Mouse (Mus musculus): ENCODE data around the gene Alg9. TPM values are rescaled to one million over a fixed set of nuclear protein-coding genes. Genes with fewer than 3 reads are reported as not detected.

Alg9 gene
- polyA plus RNA-seq, 1 experiment from 2014 or later = 57.2 TPM

DNA sequence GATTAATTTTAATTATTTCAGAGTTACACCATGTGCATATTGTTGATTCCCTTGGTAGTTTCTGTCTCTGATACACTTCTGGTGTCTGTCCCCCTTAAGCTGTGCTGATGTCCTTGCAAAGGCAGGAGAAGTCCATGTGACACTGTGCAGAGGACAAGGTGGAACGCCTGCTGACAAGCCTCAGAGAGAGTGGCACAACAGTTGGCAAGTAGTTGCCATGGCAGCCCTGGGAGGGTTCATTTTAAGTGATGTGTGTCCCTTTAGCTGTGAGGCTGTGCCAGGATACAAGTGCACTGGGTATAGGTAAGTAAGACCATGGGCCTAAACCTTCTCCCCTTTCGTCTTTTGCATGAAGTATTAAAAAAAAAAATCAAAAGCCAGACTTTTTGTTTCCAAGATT, 4.8 kb upstream of the Alg9 start:
- no peak overlapping the region for H3K27ac ChIP-seq (ENCODE audit: low read length)
- H3K36me3 ChIP-seq (ENCODE audit: control insufficient read depth, insufficient read depth, low read length) = no peaks in the 10 kb centered on the region
- no peaks in the 10 kb centered on the region for H3K9me3 ChIP-seq (replicated peaks; ENCODE audit: control insufficient read depth, low read length, poor library complexity, severe bottlenecking)
- no peaks in the 10 kb centered on the region for H3K27me3 ChIP-seq (ENCODE audit: control insufficient read depth, insufficient read depth, low read depth, low read length)
- H3K9ac ChIP-seq (ENCODE audit: low read depth, low read length) = no peak overlapping the region
- no peak overlapping the region for H3K4me2 ChIP-seq (ENCODE audit: low read length)
- ATAC-seq = no peak
- peaks cover 29% of the 10 kb centered on the region for H3K4me1 ChIP-seq (ENCODE audit: control insufficient read depth, insufficient read depth, low read length)
- 78% methylated on average over 2 of the region's 2 CpGs for WGBS
- no peak overlapping the region for H3K4me3 ChIP-seq (ENCODE audit: low read depth, low read length)

DNA sequence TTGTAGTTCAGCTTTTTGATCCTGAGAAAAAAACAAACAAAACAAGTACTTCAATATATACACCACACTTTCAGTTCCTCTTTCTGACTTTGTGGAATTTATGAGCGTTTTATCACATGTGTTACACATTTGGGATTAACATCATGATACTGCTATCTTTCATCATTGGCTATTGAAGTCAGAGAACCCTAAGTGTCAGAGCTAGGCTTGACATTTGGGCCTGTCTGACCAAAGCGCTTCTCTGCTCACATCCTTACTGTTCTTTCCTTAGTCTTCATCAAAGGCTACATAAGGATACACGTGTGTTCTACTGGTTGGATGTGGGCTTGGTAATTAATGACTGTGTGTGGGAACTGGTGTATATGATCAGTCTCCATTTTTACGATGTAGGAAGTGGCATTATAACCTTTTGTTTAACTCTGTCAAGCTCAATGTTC, 775 bp upstream of the Alg9 start:
- no peak overlapping the region for H3K9ac ChIP-seq (ENCODE audit: low read depth, low read length)
- no peaks in the 10 kb centered on the region for H3K9me3 ChIP-seq (replicated peaks; ENCODE audit: control insufficient read depth, low read length, poor library complexity, severe bottlenecking)
- 0 out of 2 replicates have a peak overlapping the region, but pooled peaks have one; percentile 0 for H3K4me3 ChIP-seq (ENCODE audit: low read depth, low read length)
- 74% methylated on average over 4 of the region's 4 CpGs for WGBS
- H3K4me2 ChIP-seq (ENCODE audit: low read length) = peak overlapping the region; percentile 75
- no peaks in the 10 kb centered on the region for H3K27me3 ChIP-seq (ENCODE audit: control insufficient read depth, insufficient read depth, low read depth, low read length)
- no peak for ATAC-seq
- H3K36me3 ChIP-seq (ENCODE audit: control insufficient read depth, insufficient read depth, low read length) = no peaks in the 10 kb centered on the region
- H3K27ac ChIP-seq (ENCODE audit: low read length) = no peak overlapping the region; the same call in 1 of the 2 replicates
- peaks cover 25% of the 10 kb centered on the region for H3K4me1 ChIP-seq (ENCODE audit: control insufficient read depth, insufficient read depth, low read length)

DNA sequence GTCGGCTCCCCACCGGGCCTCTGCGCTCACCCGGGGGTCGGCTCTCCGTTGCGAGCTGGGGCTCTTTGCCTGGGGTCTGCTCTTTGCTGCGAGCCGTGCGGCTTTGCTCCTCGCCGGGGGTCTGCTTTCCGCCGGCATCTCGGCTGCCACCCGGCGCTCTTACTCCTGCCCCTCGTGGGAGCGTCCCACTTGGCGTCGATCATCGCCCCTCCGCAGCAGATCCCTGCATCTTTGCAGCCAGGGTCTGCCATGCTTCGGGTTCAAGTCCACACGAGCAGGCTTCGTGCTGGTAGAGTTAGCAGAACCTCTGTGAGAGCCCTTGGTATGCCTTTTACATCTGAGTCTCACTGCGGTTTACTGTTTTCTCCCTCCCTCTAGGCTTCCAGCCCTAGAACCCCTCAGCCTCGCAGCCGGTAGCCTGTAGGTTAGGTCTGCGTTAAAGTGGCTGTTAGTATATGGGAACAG, 875 bp downstream of the Alg9 start:
- peaks cover 19% of the 10 kb centered on the region for H3K4me1 ChIP-seq (ENCODE audit: control insufficient read depth, insufficient read depth, low read length)
- peak overlapping the region; percentile 89 for H3K9ac ChIP-seq (ENCODE audit: low read depth, low read length)
- ATAC-seq = peak; percentile 61
- H3K4me3 ChIP-seq (ENCODE audit: low read depth, low read length) = peak overlapping the region; percentile 82
- peak overlapping the region; percentile 75 for H3K4me2 ChIP-seq (ENCODE audit: low read length)
- H3K27me3 ChIP-seq (ENCODE audit: control insufficient read depth, insufficient read depth, low read depth, low read length) = no peaks in the 10 kb centered on the region
- peak overlapping the region; percentile 92 for H3K27ac ChIP-seq (ENCODE audit: low read length)
- under 1% methylated on average over 30 of the region's 30 CpGs for WGBS
- no peaks in the 10 kb centered on the region for H3K9me3 ChIP-seq (replicated peaks; ENCODE audit: control insufficient read depth, low read length, poor library complexity, severe bottlenecking)
- H3K36me3 ChIP-seq (ENCODE audit: control insufficient read depth, insufficient read depth, low read length) = peaks cover 9% of the 10 kb centered on the region; the same call in 1 of the 2 replicates

- H3K4me3 ChIP-seq (ENCODE audit: low read depth, low read length) = peak overlapping the region; percentile 82
- H3K27me3 ChIP-seq (ENCODE audit: control insufficient read depth, insufficient read depth, low read depth, low read length) = no peaks in the 10 kb centered on the region
- peaks cover 14% of the 10 kb centered on the region for H3K36me3 ChIP-seq (ENCODE audit: control insufficient read depth, insufficient read depth, low read length)
- no peak for ATAC-seq
- H3K9ac ChIP-seq (ENCODE audit: low read depth, low read length) = peak overlapping the region; percentile 89
- H3K27ac ChIP-seq (ENCODE audit: low read length) = peak overlapping the region; percentile 92
- 60% methylated on average over 11 of the region's 11 CpGs for WGBS
- H3K4me1 ChIP-seq (ENCODE audit: control insufficient read depth, insufficient read depth, low read length) = peaks cover 19% of the 10 kb centered on the region
- peak overlapping the region; percentile 75 for H3K4me2 ChIP-seq (ENCODE audit: low read length)
- H3K9me3 ChIP-seq (replicated peaks; ENCODE audit: control insufficient read depth, low read length, poor library complexity, severe bottlenecking) = no peaks in the 10 kb centered on the region
These were observed 1.4 kb downstream of the Alg9 start for GRCm38 (mm10) chr9:50776162-50776760.

DNA sequence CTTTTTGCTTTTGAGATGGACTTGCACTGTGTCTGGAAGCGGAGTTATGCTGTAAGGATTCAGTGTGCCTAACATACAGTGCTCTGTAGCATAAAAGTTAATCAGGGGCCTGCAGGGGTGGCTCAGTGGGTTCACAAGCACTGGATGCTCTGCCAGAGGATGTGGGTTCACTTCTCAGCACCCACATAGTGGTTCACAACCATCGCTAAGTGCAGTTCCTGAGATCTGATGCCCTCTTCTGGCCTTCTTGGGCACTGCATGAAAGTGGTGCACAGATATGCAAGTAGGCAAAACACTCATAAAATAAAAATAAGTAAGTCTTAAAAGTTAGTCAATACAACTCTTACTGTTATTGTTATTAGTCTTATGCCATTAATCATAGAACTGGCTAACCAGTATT, 7.3 kb downstream of the Alg9 start:
- Histone ChIP-seq H3K27me3 (ENCODE audit: control insufficient read depth, insufficient read depth, low read depth, low read length) (no peaks in the 10 kb centered on the region), H3K9ac (ENCODE audit: low read depth, low read length) (no peak overlapping the region), H3K36me3 (ENCODE audit: control insufficient read depth, insufficient read depth, low read length) (peaks cover 39% of the 10 kb centered on the region), H3K27ac (ENCODE audit: low read length) (no peak overlapping the region), H3K4me3 (ENCODE audit: low read depth, low read length) (no peak overlapping the region), H3K4me2 (ENCODE audit: low read length) (no peak overlapping the region), H3K4me1 (ENCODE audit: control insufficient read depth, insufficient read depth, low read length) (no peaks in the 10 kb centered on the region), H3K9me3 (replicated peaks; ENCODE audit: control insufficient read depth, low read length, poor library complexity, severe bottlenecking) (no peaks in the 10 kb centered on the region)
- WGBS = 70% methylated on average over 2 of the region's 2 CpGs
- no peak for ATAC-seq

GRCm38 (mm10) chr9:50795266-50795665, 20.4 kb downstream of the Alg9 start:
- no peak overlapping the region for H3K4me3 ChIP-seq (ENCODE audit: low read depth, low read length)
- H3K4me2 ChIP-seq (ENCODE audit: low read length) = no peak overlapping the region
- 95% methylated on average over 3 of the region's 3 CpGs for WGBS
- no peak overlapping the region for H3K27ac ChIP-seq (ENCODE audit: low read length)
- H3K9ac ChIP-seq (ENCODE audit: low read depth, low read length) = no peak overlapping the region
- H3K36me3 ChIP-seq (ENCODE audit: control insufficient read depth, insufficient read depth, low read length) = peaks cover 3% of the 10 kb centered on the region; the same call in 1 of the 2 replicates
- no peak for ATAC-seq
- H3K4me1 ChIP-seq (ENCODE audit: control insufficient read depth, insufficient read depth, low read length) = no peaks in the 10 kb centered on the region
- H3K27me3 ChIP-seq (ENCODE audit: control insufficient read depth, insufficient read depth, low read depth, low read length) = no peaks in the 10 kb centered on the region
- no peaks in the 10 kb centered on the region for H3K9me3 ChIP-seq (replicated peaks; ENCODE audit: control insufficient read depth, low read length, poor library complexity, severe bottlenecking)

- 92% methylated on average over 8 of the region's 8 CpGs for WGBS
These were observed 22.0 kb downstream of the Alg9 start for GRCm38 (mm10) chr9:50796776-50797175.

DNA sequence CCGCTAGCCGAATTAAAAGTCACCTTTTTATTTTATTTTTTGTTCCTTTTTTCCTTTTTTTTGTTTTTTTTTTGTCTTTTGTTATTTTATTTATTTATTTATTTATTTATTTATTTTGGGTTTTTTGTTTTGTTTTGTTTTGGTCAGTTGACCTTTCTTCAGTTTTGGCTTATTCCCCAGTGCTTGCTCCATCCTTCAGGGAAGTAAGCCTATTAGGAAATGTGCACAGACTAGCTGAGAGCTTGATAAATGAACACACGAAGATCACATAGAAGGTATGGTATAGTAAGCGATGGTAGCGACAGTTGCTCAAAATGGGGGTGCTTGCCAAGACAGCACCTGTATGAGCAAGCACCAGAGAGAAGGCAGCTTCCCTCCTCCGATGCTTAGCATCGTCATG, 22.8 kb downstream of the Alg9 start:
- no peak overlapping the region for H3K9ac ChIP-seq (ENCODE audit: low read depth, low read length)
- ATAC-seq = no peak

More at GRCm38 (mm10) chr9:50796776-50797175, 22.0 kb downstream of the Alg9 start:
- H3K4me3 ChIP-seq (ENCODE audit: low read depth, low read length) = no peak overlapping the region
- no peaks in the 10 kb centered on the region for H3K4me1 ChIP-seq (ENCODE audit: control insufficient read depth, insufficient read depth, low read length)
- H3K27me3 ChIP-seq (ENCODE audit: control insufficient read depth, insufficient read depth, low read depth, low read length) = no peaks in the 10 kb centered on the region
- H3K27ac ChIP-seq (ENCODE audit: low read length) = no peak overlapping the region
- ATAC-seq = no peak
- H3K9ac ChIP-seq (ENCODE audit: low read depth, low read length) = no peak overlapping the region
- peaks cover 3% of the 10 kb centered on the region; the same call in 1 of the 2 replicates for H3K36me3 ChIP-seq (ENCODE audit: control insufficient read depth, insufficient read depth, low read length)
- H3K9me3 ChIP-seq (replicated peaks; ENCODE audit: control insufficient read depth, low read length, poor library complexity, severe bottlenecking) = no peaks in the 10 kb centered on the region
- H3K4me2 ChIP-seq (ENCODE audit: low read length) = no peak overlapping the region

GRCm38 (mm10) chr9:50798368-50798767, 23.5 kb downstream of the Alg9 start:
- Histone ChIP-seq H3K27me3 (ENCODE audit: control insufficient read depth, insufficient read depth, low read depth, low read length) (no peaks in the 10 kb centered on the region), H3K9ac (ENCODE audit: low read depth, low read length) (no peak overlapping the region), H3K4me3 (ENCODE audit: low read depth, low read length) (no peak overlapping the region), H3K27ac (ENCODE audit: low read length) (no peak overlapping the region), H3K36me3 (ENCODE audit: control insufficient read depth, insufficient read depth, low read length) (peaks cover 7% of the 10 kb centered on the region), H3K4me2 (ENCODE audit: low read length) (no peak overlapping the region), H3K9me3 (replicated peaks; ENCODE audit: control insufficient read depth, low read length, poor library complexity, severe bottlenecking) (no peaks in the 10 kb centered on the region), H3K4me1 (ENCODE audit: control insufficient read depth, insufficient read depth, low read length) (no peaks in the 10 kb centered on the region)
- no peak for ATAC-seq
- WGBS = 78% methylated on average over 5 of the region's 5 CpGs

More for the DNA sequence above, 22.8 kb downstream of the Alg9 start:
- 96% methylated on average over 7 of the region's 7 CpGs for WGBS
- H3K4me2 ChIP-seq (ENCODE audit: low read length) = no peak overlapping the region
- peaks cover under 1% of the 10 kb centered on the region for H3K36me3 ChIP-seq (ENCODE audit: control insufficient read depth, insufficient read depth, low read length)
- no peaks in the 10 kb centered on the region for H3K9me3 ChIP-seq (replicated peaks; ENCODE audit: control insufficient read depth, low read length, poor library complexity, severe bottlenecking)
- H3K27ac ChIP-seq (ENCODE audit: low read length) = no peak overlapping the region
- H3K4me1 ChIP-seq (ENCODE audit: control insufficient read depth, insufficient read depth, low read length) = no peaks in the 10 kb centered on the region
- no peak overlapping the region for H3K4me3 ChIP-seq (ENCODE audit: low read depth, low read length)
- H3K27me3 ChIP-seq (ENCODE audit: control insufficient read depth, insufficient read depth, low read depth, low read length) = no peaks in the 10 kb centered on the region
